Mouse (Mus musculus) midbrain, postnatal 0 days (tissue): Measurements from ENCODE around the gene Extl1. TPM values are rescaled to one million over a fixed set of nuclear protein-coding genes. Genes with fewer than 3 reads are reported as not detected.

Source experiments
- ATAC-seq: fragments of 200-750 bp; cut with Nextera tagmentation; 2 replicates; pipeline ENCODE4 v1.8.0; 2017; ENCODE audit warnings: moderate number of reproducible peaks, mild to moderate bottlenecking, moderate TSS enrichment, moderate library complexity; ENCODE audit not compliant: low FRiP score
- DNase-seq: peaks from one replicate; pipeline ENCODE4 v3.0.0-alpha.2; 2015; ENCODE audit warnings: low spot score
- H3K27ac ChIP-seq: fragments of 300-500 bp; sonication (generic); 2 replicates; pipeline ENCODE4 v1.5.1; 2014; ENCODE audit warnings: low read depth, mild to moderate bottlenecking, low read length, mixed read lengths
- H3K27me3 ChIP-seq: fragments of 300-500 bp; sonication (generic); 2 replicates; pipeline ENCODE4 v1.6.1; 2014; ENCODE audit warnings: low read length, control low read depth, mixed read lengths; ENCODE audit not compliant: insufficient read depth
- H3K36me3 ChIP-seq: fragments of 300-500 bp; sonication (generic); 2 replicates; pipeline ENCODE4 v1.6.1; 2014; ENCODE audit warnings: low read length, control low read depth, mixed read lengths; ENCODE audit not compliant: insufficient read depth
- H3K4me1 ChIP-seq: fragments of 300-500 bp; sonication (generic); 2 replicates; pipeline ENCODE4 v1.6.1; 2014; ENCODE audit warnings: mild to moderate bottlenecking, control low read depth, antibody characterized with exemption, low read length, mixed read lengths; ENCODE audit not compliant: insufficient read depth
- H3K4me2 ChIP-seq: fragments of 300-500 bp; sonication (generic); 2 replicates; pipeline ENCODE4 v1.6.1; 2014; ENCODE audit warnings: low read depth, mild to moderate bottlenecking, low read length, mixed read lengths; ENCODE audit not compliant: poor library complexity, severe bottlenecking
- H3K4me3 ChIP-seq: fragments of 300-500 bp; sonication (generic); 2 replicates; pipeline ENCODE4 v1.5.1; 2014; ENCODE audit warnings: low read depth, mild to moderate bottlenecking, low read length, moderate library complexity
- H3K9ac ChIP-seq: fragments of 300-500 bp; sonication (generic); replicated peaks from 2 replicates; pipeline ENCODE4 v1.6.1; 2014; ENCODE audit warnings: mild to moderate bottlenecking, low read length, moderate library complexity, mixed read lengths; ENCODE audit not compliant: poor library complexity, severe bottlenecking
- H3K9me3 ChIP-seq: fragments of 300-500 bp; sonication (generic); 2 replicates; pipeline ENCODE4 v1.6.1; 2016; ENCODE audit warnings: low read length, control low read depth
- CTCF ChIP-seq: IDR thresholded peaks from 2 replicates; pipeline ENCODE4 v1.5.1; 2016; ENCODE audit warnings: antibody characterized with exemption, mild to moderate bottlenecking
- WGBS: fragments of 180-500 bp; shearing (Covaris S2); extraction: QIAGEN DNeasy Blood & Tissue Kit; methylation state at CpG from one replicate; pipeline ENCODE4 v1.1.7; 2014; 5-methylcytosine and 5-hydroxymethylcytosine counted together
- polyA plus RNA-seq: library from polyadenylated mRNA; unstranded; fragments of >200 nt; fragmentation: Nextera tagmentation; extraction: Ambion mirVana; gene quantifications from 2 replicates; pipeline ENCODE4 v1.2.1, GENCODE M21; 2015
- total RNA-seq: library from RNA; depleted of rRNA; stranded (reverse); fragments of >200 nt; gene quantifications from 2 replicates; pipeline ENCODE4 v1.2.3, GENCODE M21; 2014

The Extl1 gene
- total and polyA plus RNA-seq, 2 experiments from 2014 or later, result 0.79 to 2.1 TPM

GRCm38 (mm10) chr4:134417111-134417510 lies 33.5 kb upstream of the Extl1 start:
- Histone ChIP-seq H3K9me3 (no peaks in the 10 kb centered on the region), H3K27me3 (no peaks in the 10 kb centered on the region), H3K27ac (no peak overlapping the region), H3K4me3 (no peak overlapping the region), H3K36me3 (peaks cover 3% of the 10 kb centered on the region), H3K9ac (no peak overlapping the region), H3K4me1 (no peaks in the 10 kb centered on the region), H3K4me2 (no peak overlapping the region)
- DNase-seq (no peak), ATAC-seq (no peak)
- 61% methylated on average over 7 of the region's 7 CpGs for WGBS
- no peak for TF ChIP-seq CTCF

DNA sequence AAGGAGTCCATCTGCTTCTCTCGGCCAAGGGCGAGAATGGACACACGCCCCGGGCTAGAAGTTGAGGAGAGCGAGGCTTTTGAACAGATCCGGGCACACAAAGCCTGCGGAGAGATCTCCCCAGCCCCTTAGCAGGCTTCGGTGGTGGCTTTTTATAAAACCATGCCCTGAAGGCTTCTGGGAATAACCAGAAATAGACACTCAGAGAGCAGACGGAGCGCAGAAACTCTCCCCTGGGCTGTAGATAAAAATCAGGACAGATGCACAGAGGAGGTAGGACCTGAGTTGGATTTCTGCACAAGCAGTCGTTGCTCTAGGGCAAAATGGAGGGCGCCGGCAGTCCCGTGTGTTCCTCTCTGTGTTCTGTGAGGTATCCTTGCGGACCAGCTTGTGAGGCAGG lies 33.0 kb upstream of the Extl1 start:
- 42% methylated on average over 15 of the region's 15 CpGs for WGBS
- no peak overlapping the region for H3K4me3 ChIP-seq
- H3K27ac ChIP-seq, result peak overlapping the region; percentile 62
- DNase-seq, result no peak
- no peak for ATAC-seq
- no peaks in the 10 kb centered on the region for H3K9me3 ChIP-seq
- TF ChIP-seq CTCF, result no peak
- 0 out of 2 replicates have a peak overlapping the region, but pooled peaks have one; percentile 2 for H3K4me2 ChIP-seq
- no peaks in the 10 kb centered on the region for H3K27me3 ChIP-seq
- peaks cover 3% of the 10 kb centered on the region for H3K36me3 ChIP-seq
- no peak overlapping the region for H3K9ac ChIP-seq
- no peaks in the 10 kb centered on the region for H3K4me1 ChIP-seq

GRCm38 (mm10) chr4:134416177-134416576 lies 32.5 kb upstream of the Extl1 start:
- DNase-seq, result peak; percentile 34
- no peak for ATAC-seq
- H3K27ac ChIP-seq, result peak overlapping the region; percentile 62; the same call in 1 of the 2 replicates

GRCm38 (mm10) chr4:134409286-134409685 lies 25.6 kb upstream of the Extl1 start:
- Histone ChIP-seq H3K27me3 (no peaks in the 10 kb centered on the region), H3K4me1 (no peaks in the 10 kb centered on the region), H3K9me3 (no peaks in the 10 kb centered on the region), H3K27ac (no peak overlapping the region), H3K4me2 (no peak overlapping the region), H3K4me3 (no peak overlapping the region), H3K9ac (no peak overlapping the region), H3K36me3 (no peaks in the 10 kb centered on the region)
- WGBS, result 76% methylated on average over 5 of the region's 5 CpGs
- peak; percentile 65 for TF ChIP-seq CTCF
- DNase-seq (no peak), ATAC-seq (no peak)

More at GRCm38 (mm10) chr4:134416177-134416576, 32.5 kb upstream of the Extl1 start:
- no peaks in the 10 kb centered on the region for H3K9me3 ChIP-seq
- H3K27me3 ChIP-seq, result no peaks in the 10 kb centered on the region
- no peak overlapping the region for H3K9ac ChIP-seq
- H3K4me1 ChIP-seq, result no peaks in the 10 kb centered on the region
- H3K4me3 ChIP-seq, result no peak overlapping the region
- 0 out of 2 replicates have a peak overlapping the region, but pooled peaks have one; percentile 2 for H3K4me2 ChIP-seq
- peaks cover 3% of the 10 kb centered on the region for H3K36me3 ChIP-seq
- no peak for TF ChIP-seq CTCF
- 76% methylated on average over 17 of the region's 17 CpGs for WGBS

DNA sequence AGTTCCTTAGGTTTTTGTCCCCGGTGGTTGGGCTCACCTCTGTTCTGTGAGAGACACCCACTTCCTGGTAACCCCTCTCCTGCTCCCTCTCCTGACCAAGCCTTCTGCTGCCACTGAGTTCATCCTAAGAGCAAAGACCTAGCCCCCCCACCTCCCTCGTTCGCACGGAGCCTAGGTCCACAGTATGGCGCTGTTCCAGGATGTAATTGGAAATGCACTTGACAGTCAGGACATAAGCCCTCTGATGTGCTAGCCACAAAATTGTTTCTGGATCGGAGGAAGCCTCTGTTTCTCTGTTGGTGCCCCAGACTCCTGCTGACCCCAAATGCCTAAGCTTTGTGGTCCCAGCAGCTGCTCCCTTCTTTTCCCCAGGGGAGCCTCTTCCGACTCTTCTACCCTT lies 20.1 kb upstream of the Extl1 start:
- H3K36me3 ChIP-seq, result no peaks in the 10 kb centered on the region
- no peak overlapping the region for H3K4me2 ChIP-seq
- no peaks in the 10 kb centered on the region for H3K27me3 ChIP-seq
- peak; percentile 42 for TF ChIP-seq CTCF
- no peak overlapping the region for H3K9ac ChIP-seq
- no peaks in the 10 kb centered on the region for H3K9me3 ChIP-seq
- H3K4me3 ChIP-seq, result no peak overlapping the region
- WGBS, result 39% methylated on average over 7 of the region's 7 CpGs
- H3K4me1 ChIP-seq, result 0 out of 2 replicates have a peak, but pooled peaks cover 4% of the 10 kb centered on the region
- H3K27ac ChIP-seq, result no peak overlapping the region
- DNase-seq, result peak; percentile 33
- ATAC-seq, result no peak

GRCm38 (mm10) chr4:134402571-134403262 lies 19.1 kb upstream of the Extl1 start:
- Histone ChIP-seq H3K9me3 (no peaks in the 10 kb centered on the region), H3K4me2 (no peak overlapping the region; the same call in 1 of the 2 replicates), H3K36me3 (no peaks in the 10 kb centered on the region), H3K27ac (no peak overlapping the region), H3K9ac (no peak overlapping the region), H3K27me3 (no peaks in the 10 kb centered on the region), H3K4me3 (no peak overlapping the region), H3K4me1 (0 out of 2 replicates have a peak, but pooled peaks cover 4% of the 10 kb centered on the region)
- no peak for ATAC-seq
- no peak for DNase-seq
- no peak for TF ChIP-seq CTCF
- WGBS, result 83% methylated on average over 16 of the region's 16 CpGs
